Mouse (Mus musculus): ENCODE results near the gene Chrnb2.

Chrnb2 gene

DNA sequence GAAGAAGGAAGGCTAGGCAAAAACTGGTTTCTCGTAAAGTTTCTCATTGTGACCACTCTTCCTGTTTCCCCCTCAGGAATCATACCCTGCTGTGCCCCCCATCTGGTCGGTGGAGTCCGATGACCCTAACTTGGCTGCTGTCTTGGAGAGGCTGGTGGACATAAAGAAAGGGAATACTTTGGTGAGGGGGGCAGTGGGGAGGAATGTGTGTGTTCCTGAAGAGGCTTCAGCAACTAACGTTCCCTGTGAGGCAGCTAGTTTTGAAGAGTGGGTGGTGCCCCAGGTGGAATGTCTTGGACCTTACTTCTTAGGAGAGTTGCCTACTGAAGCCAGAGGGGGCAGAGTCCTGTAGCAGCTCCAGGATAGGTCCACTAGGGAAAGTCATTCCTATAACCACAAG is 11.6 kb upstream of the Chrnb2 start:
- no peak for DNase-seq

DNA sequence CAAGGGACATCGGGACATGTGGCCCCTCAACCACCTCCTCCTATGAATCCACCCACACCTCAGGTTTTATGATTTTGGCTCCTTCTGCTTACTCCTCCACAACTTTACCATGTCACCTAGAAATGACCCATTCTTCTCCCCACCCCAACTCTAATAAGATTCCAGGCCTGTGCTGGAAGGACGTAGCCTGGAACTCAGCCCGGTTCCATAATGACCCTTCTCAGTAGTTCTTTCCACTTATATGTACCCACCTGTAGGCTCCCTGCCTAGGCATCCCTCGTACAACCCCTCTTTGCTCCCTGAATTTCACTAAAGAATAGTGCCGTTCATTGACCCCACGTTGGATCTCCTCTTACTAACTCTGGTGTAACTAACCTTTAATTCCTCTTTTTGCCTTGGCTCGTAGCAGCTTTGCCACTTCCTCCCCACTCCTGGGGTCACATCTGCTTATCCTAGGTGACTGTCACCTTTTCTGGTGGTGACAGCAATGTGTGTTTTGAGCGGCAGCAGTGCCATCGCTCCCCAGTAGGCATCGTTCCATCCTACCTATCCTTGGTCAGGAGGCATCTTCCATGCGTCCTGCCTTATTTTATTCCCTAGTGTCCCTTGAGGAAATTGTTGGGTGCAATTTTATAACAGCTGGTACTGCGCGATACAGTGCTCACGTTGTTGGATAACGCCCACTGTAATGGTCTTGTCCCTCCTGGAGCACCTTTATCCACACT is 10.0 kb upstream of the Chrnb2 start:
- DNase-seq: no peak

DNA sequence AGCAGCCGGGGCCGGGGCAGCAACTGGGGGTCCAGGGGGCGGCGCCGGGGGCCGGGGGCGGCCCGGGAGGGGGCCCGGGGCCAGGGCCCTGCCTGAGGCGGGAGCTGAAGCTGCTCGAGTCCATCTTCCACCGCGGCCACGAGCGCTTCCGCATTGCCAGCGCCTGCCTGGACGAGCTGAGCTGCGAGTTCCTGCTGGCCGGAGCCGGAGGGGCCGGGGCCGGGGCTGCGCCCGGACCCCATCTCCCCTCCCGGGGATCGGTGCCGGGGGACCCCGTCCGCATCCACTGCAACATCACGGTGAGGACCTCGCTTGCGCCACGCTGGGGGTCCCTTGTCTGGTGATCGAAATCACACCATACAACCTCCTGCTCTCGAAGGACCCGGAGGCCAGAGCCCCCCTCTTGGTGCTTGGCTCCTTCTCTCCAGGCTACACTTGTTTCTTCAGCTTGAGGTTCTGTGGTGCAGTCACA is 9.3 kb upstream of the Chrnb2 start:
- peak; percentile 62 to 63 for DNase-seq

DNA sequence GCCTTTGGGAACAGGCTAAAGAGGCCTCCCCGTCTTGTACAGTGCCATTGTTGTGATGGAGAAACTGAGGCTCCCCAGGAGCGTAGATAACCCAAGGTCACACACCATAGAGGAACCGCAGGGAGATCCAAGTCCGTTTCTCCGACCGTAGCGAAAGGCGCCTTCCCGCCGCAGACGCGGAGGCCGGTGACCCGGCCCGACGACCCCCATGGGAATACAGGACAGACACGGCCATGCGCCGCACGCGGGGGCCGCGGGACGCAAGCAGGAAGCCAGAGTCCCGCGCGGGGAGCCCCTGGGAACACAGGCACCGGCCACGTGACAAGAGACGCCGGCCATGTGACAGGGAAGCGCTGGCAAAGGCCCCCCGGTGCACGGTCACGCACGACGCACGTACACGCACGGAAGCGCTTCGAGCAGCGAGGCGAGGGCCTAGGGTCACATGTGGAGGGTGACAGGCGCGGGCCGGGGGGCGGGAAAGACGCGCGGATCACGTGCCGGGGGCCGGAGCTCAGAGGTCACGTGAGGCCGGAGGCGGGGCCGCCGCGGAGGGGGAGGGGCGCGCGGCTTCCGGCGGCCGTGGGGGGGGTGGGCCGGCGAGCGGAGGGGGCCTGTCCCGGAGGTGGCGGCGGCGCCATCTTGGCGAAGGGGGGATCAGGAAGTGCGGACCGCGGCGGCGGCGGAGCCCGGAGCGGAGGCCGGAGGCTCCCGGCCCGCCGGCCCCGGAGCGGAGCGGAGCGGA is 8.7 kb upstream of the Chrnb2 start, which contains the start of gene Ube2q1:
TSS of gene Ube2q1 (plus strand) at position 649 of the 742 bp plus-strand sequence.
- DNase-seq: peak; percentile 98 to 99

DNA sequence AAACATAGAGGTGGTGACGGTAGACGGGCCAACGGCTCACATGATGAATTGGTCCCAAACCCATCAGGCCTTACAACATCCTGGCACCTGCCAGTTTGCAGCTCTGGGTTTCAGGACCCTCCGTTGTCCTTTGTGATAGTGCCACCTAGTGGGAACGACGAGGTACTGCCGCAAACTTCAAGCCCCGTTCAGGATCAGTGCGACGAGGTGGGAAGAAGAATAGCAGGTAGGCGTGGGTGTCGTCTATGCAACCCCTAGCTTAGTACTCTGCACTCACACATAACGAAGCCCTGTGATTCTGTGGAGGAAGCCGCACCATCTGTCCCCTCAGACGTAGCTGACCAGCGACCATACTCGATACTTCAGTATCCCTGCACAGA is 8.1 kb upstream of the Chrnb2 start:
- peak; percentile 93 to 95 for DNase-seq

DNA sequence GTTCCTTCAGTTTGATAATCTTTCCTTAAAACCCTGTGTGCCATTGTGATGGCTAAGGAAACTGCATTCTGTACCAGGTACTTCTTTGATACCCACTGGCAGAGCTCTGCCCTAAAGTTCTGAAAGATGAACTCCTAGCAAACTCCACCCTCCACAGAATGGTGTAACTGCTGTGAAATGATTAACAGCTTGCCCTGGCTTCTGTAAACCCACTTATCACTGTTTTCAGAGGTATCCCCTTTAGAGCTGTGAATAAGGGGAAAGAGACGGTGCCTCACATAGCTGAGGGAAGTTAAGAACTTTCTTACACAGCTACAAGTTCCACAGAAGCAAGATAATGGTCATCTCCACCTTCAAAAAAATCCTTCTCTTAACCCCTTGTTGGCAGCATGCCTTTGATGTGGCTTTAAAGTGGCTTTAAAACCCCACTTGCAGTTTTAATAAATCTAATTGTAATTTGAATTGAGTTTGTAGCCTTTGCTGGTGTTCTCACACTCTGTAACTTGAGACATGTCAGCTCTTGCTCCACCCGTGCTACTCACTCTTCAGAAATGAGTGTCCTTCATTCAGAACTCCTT is 6.1 kb upstream of the Chrnb2 start:
- DNase-seq: no peak

DNA sequence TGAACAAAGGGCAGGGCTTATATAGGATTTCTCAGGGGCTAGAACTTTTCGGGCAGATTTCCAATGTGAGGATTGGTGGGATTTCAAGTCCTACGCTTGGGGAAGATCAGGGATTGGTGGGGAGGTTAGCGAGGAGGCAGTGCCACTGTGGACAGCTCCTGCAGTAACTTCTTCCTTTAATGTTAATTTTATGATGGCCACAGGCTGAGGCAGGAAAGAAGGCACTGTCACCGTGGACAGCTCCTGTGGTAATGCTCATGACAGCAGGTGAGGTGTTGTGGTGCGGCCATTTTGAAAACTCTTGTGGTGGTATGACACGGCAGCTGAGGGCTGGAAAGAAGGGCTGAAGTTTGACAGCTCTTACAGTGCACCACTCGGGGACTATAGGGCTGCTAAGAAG is 5.2 kb upstream of the Chrnb2 start:
- no peak for DNase-seq

DNA sequence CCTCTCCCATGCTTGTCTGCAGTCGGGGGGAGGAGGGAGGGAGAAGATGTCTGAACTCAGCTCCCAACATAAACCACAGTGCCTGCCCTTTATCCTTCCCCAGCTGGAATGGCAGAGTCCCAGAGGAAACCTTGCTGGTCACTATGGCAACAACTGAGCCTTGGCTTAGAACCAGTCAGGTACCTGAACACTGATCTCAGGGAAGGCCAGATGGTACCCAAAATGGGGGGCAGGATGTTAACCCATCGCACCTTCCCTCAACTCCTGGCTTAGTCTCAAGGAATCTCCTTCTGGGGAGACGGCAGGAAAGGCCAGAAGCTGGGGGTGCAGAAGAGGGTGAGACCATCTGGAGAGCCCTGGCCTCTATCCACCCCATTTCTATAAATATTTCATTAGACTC is 4.6 kb downstream of the Chrnb2 start:
- peak; percentile 79 to 88 for DNase-seq

DNA sequence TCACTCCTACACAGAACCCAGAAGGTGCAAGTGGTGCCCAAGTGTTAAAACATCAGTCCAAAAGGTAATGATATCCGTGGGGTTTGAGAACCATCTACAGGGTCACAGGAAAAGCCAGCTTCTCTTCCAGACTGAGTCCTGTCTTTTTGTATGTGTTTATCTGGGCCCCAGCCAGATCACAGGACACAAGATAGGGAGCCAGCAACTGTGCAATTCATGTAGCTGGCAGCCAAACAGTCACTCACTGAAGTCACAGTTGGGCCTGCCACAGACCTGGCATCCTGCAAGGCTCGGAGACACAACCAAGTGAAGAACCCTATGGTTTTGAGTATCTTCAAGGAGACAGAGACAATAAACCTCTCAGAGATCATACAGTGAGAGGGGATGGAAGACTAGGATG is 6.6 kb downstream of the Chrnb2 start:
- peak; percentile 55 to 73 for DNase-seq

DNA sequence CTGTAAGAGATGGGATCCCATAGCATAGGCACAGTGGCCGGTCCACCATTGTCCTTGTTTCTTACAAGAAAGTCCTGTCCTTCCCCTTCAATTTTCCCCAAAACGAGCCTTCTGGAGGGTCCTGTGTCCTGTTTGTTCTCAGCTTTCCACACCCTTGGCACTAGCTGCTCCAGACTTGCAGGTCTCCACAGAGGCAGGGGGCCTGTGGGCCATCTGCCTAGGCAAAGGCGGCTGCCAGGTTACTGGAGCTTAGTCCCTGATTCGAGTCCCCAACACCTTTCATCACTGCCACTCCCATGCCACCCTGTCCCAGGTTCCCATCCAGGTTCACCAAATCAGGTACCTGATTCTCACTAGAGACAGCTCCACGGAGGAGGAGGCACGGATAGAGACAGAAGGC is 9.1 kb downstream of the Chrnb2 start:
- DNase-seq: peak; percentile 75 to 81

DNA sequence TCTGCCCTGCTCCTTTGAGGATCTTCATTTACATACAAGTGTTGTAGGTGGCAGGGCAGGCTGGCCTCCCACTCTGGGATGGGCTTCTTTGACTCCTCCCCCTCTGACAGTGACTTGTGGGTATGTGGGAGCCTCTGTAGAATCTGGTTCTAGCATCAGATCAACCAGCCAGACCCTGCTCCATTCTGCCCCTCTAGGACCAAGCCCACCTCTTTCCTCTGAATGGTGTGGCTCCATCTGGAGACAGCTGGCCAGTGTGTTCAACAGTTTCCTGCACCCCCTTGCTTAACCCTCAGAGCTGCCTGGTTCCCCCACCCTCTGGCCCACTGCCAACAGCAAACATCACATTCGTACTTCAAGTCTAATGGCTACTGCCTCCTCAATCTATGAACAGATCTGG is 12.1 kb downstream of the Chrnb2 start:
- peak in 1 of 2 experiments; percentile 46 for DNase-seq

DNA sequence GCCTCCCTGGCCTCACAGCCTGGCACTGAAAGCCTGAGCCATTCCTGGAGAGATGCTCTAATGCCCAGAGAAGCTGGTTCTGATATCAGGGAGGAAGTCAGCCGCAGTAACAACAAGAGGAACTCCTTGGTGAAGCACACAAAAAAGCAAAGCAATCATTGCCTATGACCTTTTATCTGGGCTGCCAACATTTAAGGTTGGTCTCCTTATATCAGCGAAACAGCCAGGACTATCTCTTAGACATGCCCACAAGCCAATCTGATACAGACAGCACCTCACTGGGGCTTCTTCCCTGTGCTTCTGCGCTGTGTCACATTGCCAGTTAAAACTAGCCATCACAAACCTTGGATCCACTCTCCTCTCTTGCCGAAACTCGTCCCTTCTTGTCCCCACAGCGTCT is 25.9 kb downstream of the Chrnb2 start:
- DNase-seq: no peak

DNA sequence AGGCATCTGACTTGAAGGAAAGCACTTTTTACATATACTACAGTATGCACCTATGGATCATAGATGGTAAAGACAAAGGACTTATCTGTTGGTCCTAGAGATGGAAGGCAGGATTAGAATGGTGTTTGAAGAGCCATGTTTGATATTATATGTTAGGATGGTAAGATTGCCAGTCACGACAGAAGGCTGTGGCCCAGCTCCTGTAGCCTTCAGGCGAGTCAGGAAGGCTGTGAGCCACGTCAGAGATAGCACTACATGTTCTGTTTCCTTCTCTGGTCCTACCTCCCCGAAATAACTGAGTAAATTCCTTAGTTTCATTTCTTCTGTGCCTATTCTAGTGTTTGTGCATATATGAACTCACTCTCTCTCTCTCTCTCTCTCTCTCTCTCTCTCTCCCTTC is 32.3 kb downstream of the Chrnb2 start:
- no peak for DNase-seq

DNA sequence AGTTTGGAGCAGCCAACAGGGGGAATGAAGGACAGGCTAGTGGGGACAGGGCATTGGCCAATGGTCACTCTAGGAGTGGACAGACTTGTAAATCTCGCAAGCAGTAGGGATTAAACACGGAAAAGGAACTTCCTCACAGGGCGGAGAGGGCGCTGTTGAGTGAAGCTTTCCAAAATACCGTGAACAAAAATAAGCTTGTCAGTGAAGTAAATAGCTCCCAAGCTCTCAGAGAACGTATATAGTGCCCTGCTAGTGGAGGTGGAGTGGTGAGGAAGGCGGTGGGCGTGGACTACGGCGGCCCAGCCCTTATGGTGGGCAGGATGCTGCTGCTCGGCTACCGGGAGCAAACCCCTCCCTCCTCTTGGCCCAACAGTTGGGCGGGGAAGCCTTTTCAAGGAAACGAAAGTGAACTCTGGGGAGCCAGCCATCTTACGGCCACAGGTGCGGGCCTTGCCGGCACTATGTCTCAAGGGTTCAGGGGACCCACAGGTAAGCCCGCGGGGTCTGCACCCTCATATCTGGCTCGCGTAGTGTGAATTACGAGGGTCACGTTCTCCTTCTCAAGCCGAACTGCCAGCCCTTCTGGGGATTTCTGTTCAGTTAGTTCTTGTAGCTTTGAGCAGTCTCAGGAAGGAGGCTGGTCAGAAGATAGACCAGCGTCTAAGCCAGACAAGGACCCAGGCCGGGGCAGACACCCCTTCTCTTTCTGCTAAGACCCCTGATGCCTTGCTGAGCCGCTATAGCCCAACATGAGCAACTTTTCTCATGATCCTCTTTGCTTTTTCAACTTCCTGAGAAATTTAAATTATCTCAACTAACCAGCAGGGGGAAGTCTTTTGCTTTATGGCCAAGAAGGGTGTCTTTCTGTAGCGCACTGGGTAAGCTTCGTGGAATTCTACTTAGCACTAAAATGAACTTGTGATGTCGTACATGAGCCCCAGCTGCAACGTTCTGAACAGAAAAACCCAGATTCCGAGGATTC is 33.8 kb downstream of the Chrnb2 start:
- peak; percentile 44 to 55 for DNase-seq

DNA sequence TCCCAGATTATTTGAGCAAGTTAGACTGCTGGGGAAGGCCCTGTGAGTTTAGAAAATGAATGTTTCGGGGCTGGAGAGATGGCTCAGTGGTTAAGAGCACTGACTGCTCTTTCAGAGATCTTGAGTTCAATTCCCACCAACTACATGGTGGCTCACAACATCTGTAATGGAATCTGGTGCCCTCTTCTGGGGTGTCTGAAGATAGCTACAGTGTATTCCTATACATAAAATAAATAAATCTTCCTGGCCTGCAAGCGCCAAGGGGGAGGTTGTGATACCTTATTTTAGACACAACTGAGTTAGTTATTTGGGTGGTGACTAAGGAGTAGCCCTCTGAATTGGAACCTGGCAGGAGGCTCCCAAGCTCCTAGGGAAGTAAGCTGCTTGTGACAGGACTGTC is 35.6 kb downstream of the Chrnb2 start:
- DNase-seq: no peak

DNA sequence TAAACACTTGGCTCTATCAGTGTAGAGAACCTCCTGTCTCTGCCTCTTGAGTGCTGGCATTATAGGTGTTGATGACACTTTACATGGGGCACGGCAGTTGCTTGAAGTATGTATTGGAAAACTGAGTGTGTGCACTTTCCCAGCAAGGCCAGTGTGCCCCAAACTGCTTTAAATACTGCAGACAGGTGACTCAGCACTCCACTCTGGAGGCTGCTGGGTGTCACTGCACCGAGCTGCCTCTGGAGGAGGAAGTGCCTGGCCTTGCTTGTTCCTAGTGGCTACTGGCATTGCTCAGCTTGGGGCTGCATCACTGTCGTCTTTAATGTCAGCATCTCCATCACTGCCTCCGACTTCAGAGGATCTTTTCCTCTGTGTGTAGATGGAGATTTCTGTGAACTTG is 37.4 kb downstream of the Chrnb2 start:
- DNase-seq: peak; percentile 43 to 54

DNA sequence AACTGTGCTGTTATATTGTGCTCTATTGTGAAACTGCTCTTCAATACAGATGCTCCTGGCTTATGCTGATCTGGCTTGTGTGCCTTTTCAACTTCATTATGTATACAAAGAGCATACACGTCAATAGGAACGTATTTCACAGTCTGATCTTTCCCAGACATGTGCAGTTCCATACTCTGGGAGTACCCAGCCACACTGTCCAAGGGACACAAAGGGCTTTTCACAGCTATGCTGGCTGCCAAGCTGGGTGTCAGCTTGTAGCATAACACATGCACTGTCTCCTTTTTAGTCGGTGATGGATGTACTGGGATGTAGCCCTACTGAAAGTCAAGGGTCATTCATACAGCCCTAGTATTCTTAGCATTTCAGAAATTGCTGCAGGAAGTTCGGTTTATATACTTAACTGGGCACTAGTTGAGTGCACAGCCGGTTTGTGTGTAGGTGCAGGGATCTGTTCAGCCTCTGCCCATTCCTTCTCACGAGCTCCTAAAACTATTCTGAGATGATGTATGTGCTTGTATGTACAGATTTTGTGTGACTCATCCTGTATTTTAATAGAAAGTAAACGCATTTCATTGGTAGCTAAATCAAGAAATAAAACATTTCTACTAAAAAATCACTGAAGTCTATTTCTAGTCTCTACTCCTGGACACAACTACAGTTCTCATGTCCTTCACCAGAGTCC is 40.9 kb downstream of the Chrnb2 start:
- no peak for DNase-seq

DNA sequence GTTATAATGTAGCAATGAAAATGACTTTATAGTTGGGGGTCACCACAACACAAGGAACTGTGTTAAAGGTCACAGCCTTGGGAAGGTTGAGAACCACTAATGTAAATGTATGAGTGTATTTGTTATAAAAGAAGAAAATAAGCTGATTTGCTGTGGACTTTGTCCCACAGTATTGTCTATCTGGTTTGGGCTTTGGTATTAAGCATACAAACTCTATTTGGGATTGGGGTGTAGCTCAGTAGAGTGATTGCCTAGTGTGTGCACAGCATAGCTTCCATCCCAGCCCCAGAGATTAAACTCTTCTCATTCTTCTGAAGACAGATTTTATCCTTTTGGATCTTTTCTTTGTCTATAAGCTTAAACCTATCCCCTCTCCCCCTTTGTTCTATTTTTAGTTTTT is 42.4 kb downstream of the Chrnb2 start:
- DNase-seq: no peak

DNA sequence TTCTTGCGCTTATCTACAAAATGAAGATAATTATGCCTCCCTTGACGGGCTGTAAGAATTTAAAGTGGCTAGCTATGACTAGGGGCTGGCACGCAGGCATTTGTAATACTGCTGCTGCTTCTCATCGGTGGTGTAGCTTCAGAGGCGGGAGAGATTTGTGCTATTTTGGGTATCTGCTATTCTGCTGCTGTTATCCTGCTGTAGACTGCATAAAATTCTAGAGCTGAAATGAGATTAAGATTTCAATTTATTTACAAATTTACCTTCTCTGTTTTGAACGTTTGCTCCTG is 48.5 kb downstream of the Chrnb2 start:
- DNase-seq: no peak

DNA sequence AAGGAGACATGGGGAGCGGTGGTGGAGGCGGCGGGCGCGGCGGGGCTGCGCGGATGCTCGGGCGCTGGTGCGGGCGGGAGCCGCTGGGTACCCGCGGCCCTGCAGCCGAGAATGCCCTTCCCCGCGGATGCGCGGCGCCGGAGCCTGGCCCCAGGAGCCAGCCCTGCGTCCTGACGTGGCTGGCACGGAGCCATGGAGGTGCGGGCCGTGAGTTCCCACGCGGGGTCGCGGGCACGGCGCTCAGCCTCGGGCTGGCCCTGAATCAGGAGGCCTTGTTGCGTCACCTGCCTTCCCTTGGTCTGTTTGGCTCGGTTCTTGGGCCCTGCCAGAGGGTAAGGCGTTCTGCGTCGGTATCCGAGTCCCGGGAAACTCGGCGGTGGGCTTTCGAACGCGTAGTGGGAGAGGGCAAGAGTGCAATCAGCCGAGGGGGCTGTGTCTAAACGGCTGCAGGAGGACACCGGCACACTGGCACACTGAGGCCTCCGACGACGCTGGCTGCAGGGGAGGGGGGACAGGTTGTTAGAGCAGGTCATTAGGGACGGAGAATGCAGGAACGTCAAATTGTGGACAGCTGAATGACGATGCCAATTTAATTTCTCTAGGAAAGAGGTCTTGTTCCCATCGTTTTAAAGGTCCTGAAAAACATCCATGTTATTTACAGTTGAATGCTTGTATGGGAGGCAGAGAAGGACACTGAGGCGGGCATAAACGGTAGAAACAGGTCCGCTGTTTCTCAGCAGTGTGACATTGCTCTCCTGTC is 49.0 kb downstream of the Chrnb2 start:
- peak; percentile 82 to 86 for DNase-seq
